Mouse (Mus musculus): ENCODE measurements around the gene Srrm3. TPM values are rescaled to one million over a fixed set of nuclear protein-coding genes. Genes with fewer than 3 reads are reported as not detected.

Srrm3 gene
- polyA plus RNA-seq, 1 experiment: 0.16 TPM

- H3K4me1 ChIP-seq (ENCODE audit: control insufficient read depth, insufficient read depth, low read length): no peaks in the 10 kb centered on the region; the same call in 1 of the 2 replicates
- H3K27me3 ChIP-seq (replicated peaks; ENCODE audit: control insufficient read depth, insufficient read depth, low read length): no peaks in the 10 kb centered on the region
- no peak for DNase-seq
- no peak overlapping the region for H3K27ac ChIP-seq (ENCODE audit: insufficient read depth, low read depth, low read length)
- H3K4me3 ChIP-seq (ENCODE audit: insufficient read depth, low read depth, low read length): no peak overlapping the region
- TF ChIP-seq CTCF (conservative IDR thresholded peaks at IDR 0.05; ENCODE audit: insufficient read depth, insufficient read length, low read depth, low read length): no peak
- 87% methylated on average over 25 of the region's 25 CpGs for WGBS
- H3K36me3 ChIP-seq (ENCODE audit: control insufficient read depth, insufficient read depth, low read length): peaks cover 5% of the 10 kb centered on the region; the same call in 1 of the 2 replicates
Measured at GRCm38 (mm10) chr5:135910813-135911212, 104.1 kb downstream of the Srrm3 start.

- TF ChIP-seq POLR2A (IDR thresholded peaks at IDR 0.05; ENCODE audit: low read depth, low read length) (no peak), CTCF (conservative IDR thresholded peaks at IDR 0.05; ENCODE audit: insufficient read depth, insufficient read length, low read depth, low read length) (no peak)
- H3K27ac ChIP-seq (ENCODE audit: insufficient read depth, low read depth, low read length): no peak overlapping the region
- no peak overlapping the region for H3K4me3 ChIP-seq (ENCODE audit: insufficient read depth, low read depth, low read length)
- no peaks in the 10 kb centered on the region for H3K27me3 ChIP-seq (replicated peaks; ENCODE audit: control insufficient read depth, insufficient read depth, low read length)
- peaks cover 5% of the 10 kb centered on the region; the same call in 1 of the 2 replicates for H3K36me3 ChIP-seq (ENCODE audit: control insufficient read depth, insufficient read depth, low read length)
- no peaks in the 10 kb centered on the region; the same call in 1 of the 2 replicates for H3K4me1 ChIP-seq (ENCODE audit: control insufficient read depth, insufficient read depth, low read length)
- 81% methylated on average over 11 of the region's 11 CpGs for WGBS
- no peak for DNase-seq
Measured at GRCm38 (mm10) chr5:135911633-135912220, 105.0 kb downstream of the Srrm3 start.

DNA sequence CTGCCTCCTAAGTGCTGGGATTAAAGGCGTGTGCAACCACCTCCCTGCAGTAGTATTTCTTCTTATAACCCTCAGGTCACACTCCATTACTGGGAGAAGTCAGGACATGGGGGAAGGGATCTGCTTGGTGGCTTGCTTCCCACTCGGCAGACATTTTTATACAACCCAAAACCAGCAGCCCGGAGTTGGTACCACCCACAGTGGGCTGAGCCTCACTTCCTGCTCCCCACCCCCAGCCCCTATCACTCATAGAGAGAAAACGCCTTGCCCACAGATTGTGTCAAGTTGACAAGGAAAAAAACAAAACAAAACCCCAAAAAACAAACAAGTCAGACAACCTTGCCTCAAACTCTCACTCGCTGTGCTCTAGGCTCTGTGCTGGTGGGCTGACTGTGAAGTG is 106.5 kb downstream of the Srrm3 start:
- no peaks in the 10 kb centered on the region for H3K27me3 ChIP-seq (replicated peaks; ENCODE audit: control insufficient read depth, insufficient read depth, low read length)
- no peak for DNase-seq
- WGBS: 64% methylated on average over 5 of the region's 5 CpGs
- H3K36me3 ChIP-seq (ENCODE audit: control insufficient read depth, insufficient read depth, low read length): peaks cover 5% of the 10 kb centered on the region; the same call in 1 of the 2 replicates
- TF ChIP-seq CTCF (conservative IDR thresholded peaks at IDR 0.05; ENCODE audit: insufficient read depth, insufficient read length, low read depth, low read length) (no peak), POLR2A (IDR thresholded peaks at IDR 0.05; ENCODE audit: low read depth, low read length) (no peak)
- H3K27ac ChIP-seq (ENCODE audit: insufficient read depth, low read depth, low read length): no peak overlapping the region
- no peak overlapping the region for H3K4me3 ChIP-seq (ENCODE audit: insufficient read depth, low read depth, low read length)
- no peaks in the 10 kb centered on the region; the same call in 1 of the 2 replicates for H3K4me1 ChIP-seq (ENCODE audit: control insufficient read depth, insufficient read depth, low read length)

DNA sequence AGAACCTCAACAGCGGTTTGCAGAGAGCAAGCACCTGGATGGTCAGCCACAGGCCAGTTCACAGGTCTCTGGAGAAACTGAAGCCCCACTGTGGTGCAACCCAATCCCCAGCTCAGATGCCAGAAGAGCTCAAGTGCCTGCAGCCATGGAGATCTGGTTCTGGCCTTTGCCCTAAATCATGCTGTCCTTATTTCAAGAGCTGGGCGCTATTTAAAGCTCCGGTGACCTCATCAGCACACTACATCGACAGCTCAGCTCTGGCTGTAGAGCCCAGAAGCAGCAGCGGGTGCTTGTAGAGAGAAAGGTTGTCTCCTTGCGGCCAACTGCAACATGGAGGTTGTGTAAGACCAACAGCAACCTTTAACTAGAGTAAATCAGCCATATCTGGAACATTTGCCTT is 107.5 kb downstream of the Srrm3 start:
- H3K4me1 ChIP-seq (ENCODE audit: control insufficient read depth, insufficient read depth, low read length): no peaks in the 10 kb centered on the region; the same call in 1 of the 2 replicates
- peaks cover 5% of the 10 kb centered on the region; the same call in 1 of the 2 replicates for H3K36me3 ChIP-seq (ENCODE audit: control insufficient read depth, insufficient read depth, low read length)
- H3K27ac ChIP-seq (ENCODE audit: insufficient read depth, low read depth, low read length): no peak overlapping the region
- TF ChIP-seq POLR2A (IDR thresholded peaks at IDR 0.05; ENCODE audit: low read depth, low read length) (no peak), CTCF (conservative IDR thresholded peaks at IDR 0.05; ENCODE audit: insufficient read depth, insufficient read length, low read depth, low read length) (no peak; the same call in 1 of the 2 replicates)
- no peak overlapping the region for H3K4me3 ChIP-seq (ENCODE audit: insufficient read depth, low read depth, low read length)
- H3K27me3 ChIP-seq (replicated peaks; ENCODE audit: control insufficient read depth, insufficient read depth, low read length): no peaks in the 10 kb centered on the region
- DNase-seq: peak; percentile 50
- 43% methylated on average over 6 of the region's 6 CpGs for WGBS

GRCm38 (mm10) chr5:135916051-135916565 is 109.4 kb downstream of the Srrm3 start:
- peaks cover 4% of the 10 kb centered on the region; the same call in 1 of the 2 replicates for H3K4me1 ChIP-seq (ENCODE audit: control insufficient read depth, insufficient read depth, low read length)
- DNase-seq: peak; percentile 43
- no peaks in the 10 kb centered on the region for H3K36me3 ChIP-seq (ENCODE audit: control insufficient read depth, insufficient read depth, low read length)
- TF ChIP-seq CTCF (conservative IDR thresholded peaks at IDR 0.05; ENCODE audit: insufficient read depth, insufficient read length, low read depth, low read length) (no peak), POLR2A (IDR thresholded peaks at IDR 0.05; ENCODE audit: low read depth, low read length) (no peak)
- WGBS: 55% methylated on average over 6 of the region's 6 CpGs
- H3K4me3 ChIP-seq (ENCODE audit: insufficient read depth, low read depth, low read length): no peak overlapping the region
- H3K27me3 ChIP-seq (replicated peaks; ENCODE audit: control insufficient read depth, insufficient read depth, low read length): no peaks in the 10 kb centered on the region
- no peak overlapping the region for H3K27ac ChIP-seq (ENCODE audit: insufficient read depth, low read depth, low read length)

DNA sequence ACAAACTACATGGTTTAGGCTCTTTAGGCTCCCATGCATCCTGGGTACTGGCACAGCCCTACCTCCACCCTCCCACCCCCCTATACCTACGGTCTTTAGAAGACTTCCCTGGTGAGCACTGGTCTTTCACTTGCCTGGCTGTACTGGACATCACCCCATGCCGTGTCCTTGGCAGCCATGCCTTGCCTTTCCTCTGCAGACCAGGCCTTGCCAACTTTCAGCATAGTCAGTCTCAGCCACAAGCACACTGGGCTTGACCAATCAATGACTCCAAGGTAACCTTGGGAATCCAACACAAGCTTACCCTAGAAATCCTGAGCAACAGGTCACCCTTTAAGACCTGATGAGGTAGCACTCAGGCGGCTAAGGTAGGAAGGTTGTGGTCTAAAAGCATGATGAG is 109.9 kb downstream of the Srrm3 start:
- DNase-seq: peak; percentile 56
- peaks cover 4% of the 10 kb centered on the region; the same call in 1 of the 2 replicates for H3K4me1 ChIP-seq (ENCODE audit: control insufficient read depth, insufficient read depth, low read length)
- TF ChIP-seq CTCF (conservative IDR thresholded peaks at IDR 0.05; ENCODE audit: insufficient read depth, insufficient read length, low read depth, low read length) (no peak), POLR2A (IDR thresholded peaks at IDR 0.05; ENCODE audit: low read depth, low read length) (no peak)
- H3K4me3 ChIP-seq (ENCODE audit: insufficient read depth, low read depth, low read length): no peak overlapping the region
- no peaks in the 10 kb centered on the region for H3K36me3 ChIP-seq (ENCODE audit: control insufficient read depth, insufficient read depth, low read length)
- WGBS: 76% methylated on average over 3 of the region's 3 CpGs
- H3K27me3 ChIP-seq (replicated peaks; ENCODE audit: control insufficient read depth, insufficient read depth, low read length): no peaks in the 10 kb centered on the region
- H3K27ac ChIP-seq (ENCODE audit: insufficient read depth, low read depth, low read length): no peak overlapping the region

DNA sequence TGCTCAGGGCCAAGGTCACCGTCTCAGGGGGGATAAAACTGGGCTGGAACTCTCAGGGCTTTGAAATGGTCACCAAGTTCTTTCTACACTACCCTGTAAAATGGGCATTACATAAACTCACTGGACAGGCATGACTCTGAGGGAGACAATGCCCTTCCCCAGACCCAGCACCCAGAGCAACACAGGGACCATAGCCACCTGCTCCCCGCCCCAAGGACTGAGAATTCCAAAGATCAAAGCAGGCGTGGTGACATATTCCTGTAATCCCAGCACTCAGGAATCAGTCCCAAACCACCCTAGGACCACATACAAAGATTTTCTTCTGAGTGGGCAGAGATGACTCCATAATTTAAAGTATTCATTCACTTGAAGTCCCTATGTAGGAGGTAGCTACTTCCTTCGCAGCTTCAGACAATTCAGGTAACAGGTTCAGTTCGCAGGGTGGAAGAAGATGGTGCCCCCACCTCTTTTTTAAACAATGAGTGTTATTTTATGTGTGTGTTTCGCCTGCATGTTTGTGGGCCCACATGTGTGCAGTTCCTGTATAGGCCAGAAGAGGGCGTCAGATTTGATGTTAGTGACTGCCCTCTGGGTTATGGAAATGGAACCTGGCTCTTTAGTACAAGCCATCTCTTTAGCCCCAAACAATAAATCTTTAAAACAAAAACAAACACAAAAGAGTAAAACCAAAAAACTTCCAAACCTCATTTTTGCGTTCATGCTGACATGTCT is 110.8 kb downstream of the Srrm3 start:
- peaks cover 4% of the 10 kb centered on the region; the same call in 1 of the 2 replicates for H3K4me1 ChIP-seq (ENCODE audit: control insufficient read depth, insufficient read depth, low read length)
- no peak overlapping the region for H3K27ac ChIP-seq (ENCODE audit: insufficient read depth, low read depth, low read length)
- WGBS: 87% methylated on average over 8 of the region's 8 CpGs
- H3K4me3 ChIP-seq (ENCODE audit: insufficient read depth, low read depth, low read length): no peak overlapping the region
- TF ChIP-seq POLR2A (IDR thresholded peaks at IDR 0.05; ENCODE audit: low read depth, low read length) (no peak), CTCF (conservative IDR thresholded peaks at IDR 0.05; ENCODE audit: insufficient read depth, insufficient read length, low read depth, low read length) (0 out of 2 replicates have a peak, but pooled peaks have one; percentile 18)
- no peaks in the 10 kb centered on the region for H3K27me3 ChIP-seq (replicated peaks; ENCODE audit: control insufficient read depth, insufficient read depth, low read length)
- DNase-seq: peak; percentile 46
- no peaks in the 10 kb centered on the region; the same call in 1 of the 2 replicates for H3K36me3 ChIP-seq (ENCODE audit: control insufficient read depth, insufficient read depth, low read length)

Data from kidney, adult 2 months (tissue).